Mouse (Mus musculus): Measurements from ENCODE around the gene Cpsf6. TPM values are rescaled to one million over a fixed set of nuclear protein-coding genes. Genes with fewer than 3 reads are reported as not detected.

The Cpsf6 gene
- polyA plus RNA-seq, 1 experiment from 2014 or later = 76.7 TPM

- H3K4me1 ChIP-seq = no peaks in the 10 kb centered on the region
- no peaks in the 10 kb centered on the region for H3K36me3 ChIP-seq
- H3K4me3 ChIP-seq = no peak overlapping the region
- no peaks in the 10 kb centered on the region; the same call in 1 of the 2 replicates for H3K27me3 ChIP-seq (replicated peaks)
- H3K4me2 ChIP-seq = no peak overlapping the region
- WGBS = 75% methylated on average over 8 of the region's 8 CpGs
- ATAC-seq (ENCODE audit: extremely low read depth, insufficient number of reproducible peaks, low FRiP score, low TSS enrichment) = no peak
- no peak overlapping the region for H3K27ac ChIP-seq (replicated peaks)
- H3K9ac ChIP-seq = no peak overlapping the region
- no peaks in the 10 kb centered on the region for H3K9me3 ChIP-seq
Measured at GRCm38 (mm10) chr10:117312168-117312567, 67.6 kb downstream of the Cpsf6 start.

GRCm38 (mm10) chr10:117304371-117304770, 75.4 kb downstream of the Cpsf6 start:
- H3K4me1 ChIP-seq = no peaks in the 10 kb centered on the region
- H3K9ac ChIP-seq = no peak overlapping the region
- H3K9me3 ChIP-seq = no peaks in the 10 kb centered on the region
- H3K27ac ChIP-seq (replicated peaks) = no peak overlapping the region
- H3K36me3 ChIP-seq = no peaks in the 10 kb centered on the region
- ATAC-seq (ENCODE audit: extremely low read depth, insufficient number of reproducible peaks, low FRiP score, low TSS enrichment) = no peak
- 75% methylated on average over 5 of the region's 5 CpGs for WGBS
- no peak overlapping the region for H3K4me3 ChIP-seq
- no peak overlapping the region for H3K4me2 ChIP-seq
- H3K27me3 ChIP-seq (replicated peaks) = peaks cover 4% of the 10 kb centered on the region; the same call in 1 of the 2 replicates

- no peaks in the 10 kb centered on the region for H3K4me1 ChIP-seq
- H3K9me3 ChIP-seq = no peaks in the 10 kb centered on the region
- H3K27me3 ChIP-seq (replicated peaks) = peaks cover 19% of the 10 kb centered on the region
- H3K4me2 ChIP-seq = no peak overlapping the region
- WGBS = 87% methylated on average over 1 of the region's 1 CpGs
- no peak for ATAC-seq (ENCODE audit: extremely low read depth, insufficient number of reproducible peaks, low FRiP score, low TSS enrichment)
- H3K9ac ChIP-seq = no peak overlapping the region
- no peaks in the 10 kb centered on the region for H3K36me3 ChIP-seq
- H3K4me3 ChIP-seq = no peak overlapping the region
- H3K27ac ChIP-seq (replicated peaks) = no peak overlapping the region
Measured at GRCm38 (mm10) chr10:117301688-117302087, 78.1 kb downstream of the Cpsf6 start.

- ATAC-seq (ENCODE audit: extremely low read depth, insufficient number of reproducible peaks, low FRiP score, low TSS enrichment) = no peak
- Histone ChIP-seq H3K4me2 (no peak overlapping the region), H3K4me1 (no peaks in the 10 kb centered on the region), H3K27ac (replicated peaks) (no peak overlapping the region), H3K27me3 (replicated peaks) (peaks cover 32% of the 10 kb centered on the region), H3K9me3 (no peaks in the 10 kb centered on the region), H3K4me3 (no peak overlapping the region), H3K9ac (no peak overlapping the region), H3K36me3 (no peaks in the 10 kb centered on the region)
- WGBS = 51% methylated on average over 5 of the region's 5 CpGs
Measured at GRCm38 (mm10) chr10:117299901-117300520, 79.8 kb downstream of the Cpsf6 start.

GRCm38 (mm10) chr10:117299106-117299505, 80.7 kb downstream of the Cpsf6 start:
- H3K27ac ChIP-seq (replicated peaks) = no peak overlapping the region
- no peak overlapping the region for H3K4me3 ChIP-seq
- no peaks in the 10 kb centered on the region for H3K9me3 ChIP-seq
- H3K36me3 ChIP-seq = no peaks in the 10 kb centered on the region
- no peaks in the 10 kb centered on the region for H3K4me1 ChIP-seq
- no peak for ATAC-seq (ENCODE audit: extremely low read depth, insufficient number of reproducible peaks, low FRiP score, low TSS enrichment)
- WGBS = 81% methylated on average over 4 of the region's 4 CpGs
- H3K9ac ChIP-seq = no peak overlapping the region
- H3K4me2 ChIP-seq = no peak overlapping the region
- peaks cover 32% of the 10 kb centered on the region for H3K27me3 ChIP-seq (replicated peaks)

- ATAC-seq (ENCODE audit: extremely low read depth, insufficient number of reproducible peaks, low FRiP score, low TSS enrichment) = no peak
- Histone ChIP-seq H3K36me3 (no peaks in the 10 kb centered on the region), H3K4me1 (no peaks in the 10 kb centered on the region), H3K4me3 (no peak overlapping the region), H3K27me3 (replicated peaks) (peaks cover 31% of the 10 kb centered on the region), H3K4me2 (no peak overlapping the region), H3K9ac (no peak overlapping the region), H3K27ac (replicated peaks) (no peak overlapping the region), H3K9me3 (no peaks in the 10 kb centered on the region)
- WGBS = 73% methylated on average over 6 of the region's 6 CpGs
Measured at GRCm38 (mm10) chr10:117298336-117298735, 81.5 kb downstream of the Cpsf6 start.

Other genes starting within 250 kb of the Cpsf6 start
- gene Frs2, start 231.5 kb downstream of the Cpsf6 start, polyA plus RNA-seq (2015; fragmentation: Nextera tagmentation; extraction: Ambion mirVana) = 14.7 and 16.2 TPM in 2 replicates
- 46.6 and 54.1 TPM in 2 replicates for gene Yeats4, start 155.5 kb downstream of the Cpsf6 start, polyA plus RNA-seq (2015; fragmentation: Nextera tagmentation; extraction: Ambion mirVana)
- gene 9530003J23Rik, start 141.3 kb downstream of the Cpsf6 start, polyA plus RNA-seq (2015; fragmentation: Nextera tagmentation; extraction: Ambion mirVana) = not detected in 2 replicates
- 90.5 and 115 TPM in 2 replicates for gene Lyz2, start 97.7 kb downstream of the Cpsf6 start, polyA plus RNA-seq (2015; fragmentation: Nextera tagmentation; extraction: Ambion mirVana)
- gene Lyz1, start 87.1 kb downstream of the Cpsf6 start, polyA plus RNA-seq (2015; fragmentation: Nextera tagmentation; extraction: Ambion mirVana) = 8.6 and 12.2 TPM in 2 replicates
- gene Cpm, start 249.5 kb upstream of the Cpsf6 start, polyA plus RNA-seq (2015; fragmentation: Nextera tagmentation; extraction: Ambion mirVana) = 2.4 and 3.1 TPM in 2 replicates

All from heart, embryonic 13.5 days (tissue).